25 mouse cellular contexts compared by ENCODE assay signal in the genomic region with DNA sequence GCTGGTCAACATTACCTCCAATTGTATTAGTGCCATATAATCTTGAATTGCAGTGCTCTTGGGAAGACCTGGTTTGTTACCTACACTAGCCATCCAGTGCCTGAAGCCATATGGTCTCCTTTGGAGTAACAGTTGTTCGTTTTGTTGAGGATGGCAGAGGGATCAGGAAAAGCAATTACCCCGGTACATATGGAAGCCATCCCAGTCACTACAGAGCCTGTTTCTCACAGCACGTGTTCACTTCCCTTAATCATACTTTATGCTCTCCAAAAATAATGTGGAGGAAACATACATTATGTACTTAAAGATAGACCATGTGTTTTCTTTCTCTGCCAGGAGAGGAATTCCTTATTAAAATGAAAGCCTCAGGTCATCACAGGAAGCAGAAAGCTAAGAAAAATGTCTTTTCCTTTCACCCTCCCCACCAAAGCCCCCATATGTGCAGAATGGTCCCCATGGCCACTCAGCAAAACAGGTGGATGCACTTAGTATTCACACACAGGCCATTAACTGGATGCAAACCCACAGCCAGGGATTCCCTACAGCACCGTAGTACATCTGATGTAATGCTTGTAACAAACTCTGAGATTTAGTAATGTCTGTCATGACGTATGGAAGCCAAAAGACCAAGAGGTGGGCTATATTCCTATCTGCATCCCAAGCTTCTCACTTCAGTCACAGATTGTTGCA.
DNase-seq lines count a peak whose midpoint lies in the region; ATAC-seq and TF ChIP-seq lines count a peak whose summit lies in the region.
"Had no signal": no experiment of that assay in that cellular context is flagged by ENCODE, and none has a peak within 500 bp of the region (broad histone marks: within the 10 kb centered on the region; RNA-seq: fewer than 3 reads in every experiment).

No protein-coding gene starts in this region.

- no peaks in the 10 kb centered on the region for H3K4me1 ChIP-seq in lung, embryonic 14.5 days (ENCODE audit: insufficient read depth)
- no peaks in the 10 kb centered on the region for H3K4me1 ChIP-seq in embryonic facial prominence, embryonic 11.5 days (ENCODE audit: control insufficient read depth, insufficient read depth, low read length)
- H3K4me1 ChIP-seq in limb, embryonic 14.5 days (ENCODE audit: control insufficient read depth, insufficient read depth, low read length) = no peaks in the 10 kb centered on the region
- H3K4me1 ChIP-seq: heart, embryonic 12.5 days; hindbrain, embryonic 13.5 days; liver, embryonic 12.5 days; neural tube, embryonic 12.5 days had no signal

- no peak overlapping the region for H3K27ac ChIP-seq in lung, embryonic 14.5 days (ENCODE audit: low read depth)
- no peak overlapping the region for H3K27ac ChIP-seq in embryonic facial prominence, embryonic 11.5 days (replicated peaks; ENCODE audit: low read depth, low read length)
- H3K27ac ChIP-seq in limb, embryonic 14.5 days (replicated peaks; ENCODE audit: low read depth, low read length) = no peak overlapping the region
- H3K27ac ChIP-seq: heart, adult 2 months; hindbrain, embryonic 13.5 days; liver, embryonic 12.5 days; macrophage; neural tube, embryonic 12.5 days had no signal

- no peak overlapping the region for H3K9ac ChIP-seq in lung, embryonic 14.5 days
- H3K9ac ChIP-seq in embryonic facial prominence, embryonic 11.5 days (replicated peaks; ENCODE audit: low read length) = no peak overlapping the region
- no peak overlapping the region for H3K9ac ChIP-seq in limb, embryonic 14.5 days (ENCODE audit: low read depth, low read length, severe bottlenecking)
- H3K9ac ChIP-seq: heart, embryonic 12.5 days; hindbrain, embryonic 13.5 days; liver, embryonic 12.5 days; liver, postnatal 0 days; neural tube, embryonic 12.5 days had no signal

- H3K4me3 ChIP-seq in lung, embryonic 14.5 days (ENCODE audit: low read depth, low read length) = no peak overlapping the region
- H3K4me3 ChIP-seq in embryonic facial prominence, embryonic 11.5 days (ENCODE audit: low read depth, low read length) = no peak overlapping the region
- no peak overlapping the region for H3K4me3 ChIP-seq in limb, embryonic 14.5 days (replicated peaks; ENCODE audit: low read length)
- H3K4me3 ChIP-seq: heart, adult 2 months; heart, embryonic 12.5 days; hindbrain, embryonic 13.5 days; liver, embryonic 12.5 days; neural tube, embryonic 12.5 days had no signal

- no peaks in the 10 kb centered on the region for H3K27me3 ChIP-seq in lung, embryonic 14.5 days (ENCODE audit: insufficient read depth, low read length)
- H3K27me3 ChIP-seq in embryonic facial prominence, embryonic 11.5 days (ENCODE audit: control insufficient read depth, insufficient read depth, low read length) = no peaks in the 10 kb centered on the region
- H3K27me3 ChIP-seq in limb, embryonic 14.5 days (ENCODE audit: control insufficient read depth, insufficient read depth, low read length) = no peaks in the 10 kb centered on the region
- H3K27me3 ChIP-seq: heart, embryonic 12.5 days; hindbrain, embryonic 13.5 days; liver, embryonic 12.5 days; neural tube, embryonic 12.5 days had no signal

- H3K36me3 ChIP-seq in lung, embryonic 14.5 days (ENCODE audit: insufficient read depth) = no peaks in the 10 kb centered on the region
- no peaks in the 10 kb centered on the region for H3K36me3 ChIP-seq in embryonic facial prominence, embryonic 11.5 days (replicated peaks; ENCODE audit: control insufficient read depth, insufficient read depth, low read depth, low read length)
- H3K36me3 ChIP-seq in limb, embryonic 14.5 days (ENCODE audit: control insufficient read depth, insufficient read depth, low read length) = no peaks in the 10 kb centered on the region
- H3K36me3 ChIP-seq: heart, embryonic 12.5 days; hindbrain, embryonic 13.5 days; liver, embryonic 12.5 days; neural tube, embryonic 12.5 days had no signal

- DNase-seq in cerebellum, adult 9-10 months = peak; percentile 52
- DNase-seq in cerebellum, postnatal 14 days = no peak
- peak; percentile 35 for DNase-seq in lung, embryonic 14.5 days
- DNase-seq in lung, postnatal 10 days = no peak
- DNase-seq in embryonic facial prominence, embryonic 11.5 days (ENCODE audit: low spot score) = peak; percentile 28
- peak; percentile 57 for DNase-seq in limb, embryonic 14.5 days (ENCODE audit: low spot score)
- no peak for DNase-seq in frontal cortex, postnatal 14 days (ENCODE audit: low spot score in 2 of 2)
- DNase-seq in natural killer cell, adult 2 months (ENCODE audit: low spot score in 2 of 2) = no peak
- DNase-seq: adrenal gland, postnatal 25 days; heart, adult 2 months; heart, postnatal 4 days; kidney, adult 8-10 months; kidney, postnatal 10 days; layer of hippocampus, postnatal 36 days; left cerebral cortex, postnatal 4 days; liver, postnatal 0 days; midbrain, embryonic 14.5 days had no signal

- no peaks in the 10 kb centered on the region for H3K9me3 ChIP-seq in lung, embryonic 14.5 days (ENCODE audit: low read depth, low read length)
- no peaks in the 10 kb centered on the region for H3K9me3 ChIP-seq in embryonic facial prominence, embryonic 11.5 days (replicated peaks; ENCODE audit: control insufficient read depth, low read length)
- no peaks in the 10 kb centered on the region for H3K9me3 ChIP-seq in limb, embryonic 14.5 days (ENCODE audit: control insufficient read depth, low read length)
- H3K9me3 ChIP-seq: heart, embryonic 12.5 days; hindbrain, embryonic 13.5 days; liver, embryonic 12.5 days; neural tube, embryonic 12.5 days had no signal

- 55% methylated on average over 5 of the region's 5 CpGs for WGBS in lung, embryonic 14.5 days
- WGBS in embryonic facial prominence, embryonic 11.5 days = 54% methylated on average over 5 of the region's 5 CpGs
- WGBS in limb, embryonic 14.5 days = 33% methylated on average over 5 of the region's 5 CpGs

- no peak for TF ChIP-seq CTCF in lung, embryonic 14.5 days (IDR thresholded peaks at IDR 0.05; ENCODE audit: low read depth)

- no peak for TF ChIP-seq POLR2A in limb, embryonic 14.5 days (IDR thresholded peaks at IDR 0.05; ENCODE audit: borderline replicate concordance, extremely low read depth, insufficient read depth, insufficient read length)

- H3K4me2 ChIP-seq in lung, embryonic 14.5 days = no peak overlapping the region
- no peak overlapping the region for H3K4me2 ChIP-seq in embryonic facial prominence, embryonic 11.5 days (ENCODE audit: low read depth, low read length)
- no peak overlapping the region for H3K4me2 ChIP-seq in limb, embryonic 14.5 days (replicated peaks; ENCODE audit: low read depth, low read length, severe bottlenecking)
- H3K4me2 ChIP-seq: heart, embryonic 12.5 days; hindbrain, embryonic 13.5 days; liver, embryonic 12.5 days; neural tube, embryonic 12.5 days had no signal

- ATAC-seq in lung, embryonic 14.5 days (ENCODE audit: insufficient read depth) = no peak
- no peak for ATAC-seq in embryonic facial prominence, embryonic 11.5 days (replicated peaks; ENCODE audit: insufficient number of reproducible peaks, low FRiP score, low TSS enrichment, low read depth)
- peak; percentile 91 for ATAC-seq in limb, embryonic 14.5 days (ENCODE audit: low FRiP score, low read depth)
- ATAC-seq: forebrain, embryonic 14.5 days; intestine, embryonic 16.5 days; liver, embryonic 12.5 days; liver, postnatal 0 days; lung, postnatal 0 days had no signal

Comparison
In these comparisons a context has a peak if more than half of its experiments do, and no peak if none do; other contexts are left out.
1. DNase-seq: peak in cerebellum, adult 9-10 months (single experiment), lung, embryonic 14.5 days (single experiment), embryonic facial prominence, embryonic 11.5 days (single experiment) and limb, embryonic 14.5 days (single experiment); none in cerebellum, postnatal 14 days (0 of 2), lung, postnatal 10 days (single experiment), frontal cortex, postnatal 14 days (0 of 2) and natural killer cell, adult 2 months (0 of 2).